Mouse (Mus musculus): ENCODE measurements around the gene Elane. TPM values are rescaled to one million over a fixed set of nuclear protein-coding genes. Genes with fewer than 3 reads are reported as not detected.

The Elane gene
- polyA plus RNA-seq, 1 experiment from 2014 or later, result 0.64 TPM

DNA sequence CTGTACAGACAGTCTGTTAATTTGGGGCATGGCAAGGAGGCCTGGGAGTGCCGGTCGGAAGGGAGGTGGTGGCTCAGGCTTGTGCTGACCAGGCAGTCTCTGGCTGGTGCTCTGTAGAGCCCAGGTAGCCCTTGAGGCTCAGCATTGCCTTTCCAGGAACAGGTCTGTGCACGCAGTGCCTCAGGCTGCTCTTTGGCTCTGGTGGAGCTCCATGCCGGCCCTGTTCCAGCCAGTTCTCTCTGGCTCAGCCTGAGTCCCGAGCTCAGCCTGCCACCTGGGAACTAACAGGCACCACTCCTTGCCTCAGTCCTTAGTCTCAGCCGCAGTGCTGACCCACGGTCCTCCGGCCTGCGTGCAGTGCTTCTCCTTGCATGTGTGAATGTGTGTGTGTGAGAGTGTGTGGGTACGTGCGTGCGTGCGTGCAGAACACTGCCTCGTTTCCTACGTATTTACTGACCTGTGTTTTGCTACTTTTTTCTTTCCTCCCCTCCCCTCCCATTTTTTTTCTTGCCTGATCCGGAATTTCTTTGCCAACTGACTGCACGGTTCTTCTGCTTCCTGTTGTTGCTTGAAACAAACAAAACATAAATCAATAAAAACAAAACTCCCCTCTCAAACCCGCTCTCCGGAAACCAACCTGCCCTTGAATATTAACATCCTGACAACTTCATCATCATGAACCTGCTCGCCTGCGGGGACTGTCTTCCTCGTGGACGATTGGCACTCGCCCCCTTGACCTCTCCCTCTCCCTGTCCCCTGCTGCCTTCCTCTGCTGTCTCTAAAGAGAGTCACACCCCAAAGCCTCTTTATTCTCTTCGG, 24.6 kb upstream of the Elane start:
- Histone ChIP-seq H3K36me3 (ENCODE audit: control insufficient read depth, insufficient read depth, low read length) (peaks cover 98% of the 10 kb centered on the region), H3K9me3 (ENCODE audit: control insufficient read depth, low read length) (no peaks in the 10 kb centered on the region), H3K4me3 (ENCODE audit: low read depth, low read length) (no peak overlapping the region), H3K27ac (replicated peaks; ENCODE audit: low read depth, low read length) (no peak overlapping the region), H3K27me3 (replicated peaks; ENCODE audit: control insufficient read depth, insufficient read depth, low read length) (no peaks in the 10 kb centered on the region), H3K4me1 (ENCODE audit: control insufficient read depth, insufficient read depth, low read length) (peaks cover 24% of the 10 kb centered on the region), H3K9ac (ENCODE audit: low read depth, low read length) (no peak overlapping the region), H3K4me2 (ENCODE audit: low read depth, low read length) (no peak overlapping the region)
- no peak for DNase-seq (ENCODE audit: low spot score)
- no peak for ATAC-seq (ENCODE audit: low read depth)
- 72% methylated on average over 25 of the region's 25 CpGs for WGBS

DNA sequence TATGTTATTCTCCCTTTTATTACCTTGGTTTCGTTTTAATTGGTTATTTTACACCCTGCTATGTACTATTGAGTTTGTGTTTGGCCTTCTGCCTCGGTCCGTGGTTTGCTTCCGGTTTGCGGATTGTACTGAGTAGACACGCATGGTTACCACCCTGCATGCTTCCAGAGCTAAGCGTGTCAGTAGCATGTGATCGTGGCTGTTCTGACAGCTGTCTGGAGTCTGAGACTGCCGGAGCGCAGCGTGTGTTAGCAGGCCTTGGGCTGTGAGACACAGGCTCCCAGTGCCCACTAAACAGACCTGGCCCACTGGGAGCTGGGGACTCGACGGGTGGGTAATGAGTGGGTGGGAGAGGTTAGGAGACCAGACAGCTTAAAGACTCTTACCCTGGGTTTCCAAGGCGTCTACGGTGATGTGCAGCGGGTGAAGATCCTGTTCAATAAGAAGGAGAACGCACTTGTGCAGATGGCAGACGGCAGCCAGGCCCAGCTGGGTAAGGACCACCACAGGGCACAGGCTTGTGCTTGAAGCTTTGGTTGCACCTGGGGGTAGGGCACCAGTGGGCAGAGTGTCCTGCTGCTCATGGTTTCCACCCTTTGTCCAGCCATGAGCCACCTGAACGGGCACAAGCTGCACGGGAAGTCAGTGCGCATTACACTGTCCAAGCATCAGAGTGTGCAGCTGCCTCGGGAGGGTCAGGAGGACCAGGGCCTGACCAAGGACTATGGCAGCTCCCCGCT, 23.8 kb upstream of the Elane start:
- no peaks in the 10 kb centered on the region for H3K27me3 ChIP-seq (replicated peaks; ENCODE audit: control insufficient read depth, insufficient read depth, low read length)
- H3K4me3 ChIP-seq (ENCODE audit: low read depth, low read length), result no peak overlapping the region
- WGBS, result 81% methylated on average over 23 of the region's 23 CpGs
- H3K4me2 ChIP-seq (ENCODE audit: low read depth, low read length), result no peak overlapping the region
- peaks cover 98% of the 10 kb centered on the region for H3K36me3 ChIP-seq (ENCODE audit: control insufficient read depth, insufficient read depth, low read length)
- H3K27ac ChIP-seq (replicated peaks; ENCODE audit: low read depth, low read length), result no peak overlapping the region
- no peak for ATAC-seq (ENCODE audit: low read depth)
- no peak overlapping the region for H3K9ac ChIP-seq (ENCODE audit: low read depth, low read length)
- peaks cover 16% of the 10 kb centered on the region for H3K4me1 ChIP-seq (ENCODE audit: control insufficient read depth, insufficient read depth, low read length)
- no peaks in the 10 kb centered on the region for H3K9me3 ChIP-seq (ENCODE audit: control insufficient read depth, low read length)
- DNase-seq (ENCODE audit: low spot score), result no peak

DNA sequence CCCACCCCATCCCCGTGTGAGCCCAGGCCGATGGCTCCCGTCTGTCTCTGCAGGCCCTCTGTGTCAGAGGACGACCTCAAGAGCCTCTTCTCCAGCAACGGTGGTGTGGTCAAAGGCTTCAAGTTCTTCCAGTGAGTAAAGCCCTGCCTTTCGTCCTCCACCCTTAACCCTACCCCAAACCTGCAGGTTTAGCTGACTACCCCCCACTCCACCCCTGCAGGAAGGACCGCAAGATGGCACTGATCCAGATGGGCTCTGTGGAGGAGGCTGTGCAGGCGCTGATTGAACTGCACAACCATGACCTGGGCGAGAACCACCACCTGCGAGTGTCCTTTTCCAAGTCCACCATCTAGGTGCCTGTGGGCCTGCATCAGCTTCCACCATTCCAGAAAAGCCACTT, 23.1 kb upstream of the Elane start:
- Histone ChIP-seq H3K4me1 (ENCODE audit: control insufficient read depth, insufficient read depth, low read length) (peaks cover 9% of the 10 kb centered on the region), H3K27ac (replicated peaks; ENCODE audit: low read depth, low read length) (no peak overlapping the region), H3K9ac (ENCODE audit: low read depth, low read length) (no peak overlapping the region), H3K9me3 (ENCODE audit: control insufficient read depth, low read length) (no peaks in the 10 kb centered on the region), H3K27me3 (replicated peaks; ENCODE audit: control insufficient read depth, insufficient read depth, low read length) (no peaks in the 10 kb centered on the region), H3K4me2 (ENCODE audit: low read depth, low read length) (no peak overlapping the region), H3K4me3 (ENCODE audit: low read depth, low read length) (no peak overlapping the region), H3K36me3 (ENCODE audit: control insufficient read depth, insufficient read depth, low read length) (peaks cover 94% of the 10 kb centered on the region)
- no peak for DNase-seq (ENCODE audit: low spot score)
- WGBS, result 68% methylated on average over 10 of the region's 10 CpGs
- ATAC-seq (ENCODE audit: low read depth), result no peak

DNA sequence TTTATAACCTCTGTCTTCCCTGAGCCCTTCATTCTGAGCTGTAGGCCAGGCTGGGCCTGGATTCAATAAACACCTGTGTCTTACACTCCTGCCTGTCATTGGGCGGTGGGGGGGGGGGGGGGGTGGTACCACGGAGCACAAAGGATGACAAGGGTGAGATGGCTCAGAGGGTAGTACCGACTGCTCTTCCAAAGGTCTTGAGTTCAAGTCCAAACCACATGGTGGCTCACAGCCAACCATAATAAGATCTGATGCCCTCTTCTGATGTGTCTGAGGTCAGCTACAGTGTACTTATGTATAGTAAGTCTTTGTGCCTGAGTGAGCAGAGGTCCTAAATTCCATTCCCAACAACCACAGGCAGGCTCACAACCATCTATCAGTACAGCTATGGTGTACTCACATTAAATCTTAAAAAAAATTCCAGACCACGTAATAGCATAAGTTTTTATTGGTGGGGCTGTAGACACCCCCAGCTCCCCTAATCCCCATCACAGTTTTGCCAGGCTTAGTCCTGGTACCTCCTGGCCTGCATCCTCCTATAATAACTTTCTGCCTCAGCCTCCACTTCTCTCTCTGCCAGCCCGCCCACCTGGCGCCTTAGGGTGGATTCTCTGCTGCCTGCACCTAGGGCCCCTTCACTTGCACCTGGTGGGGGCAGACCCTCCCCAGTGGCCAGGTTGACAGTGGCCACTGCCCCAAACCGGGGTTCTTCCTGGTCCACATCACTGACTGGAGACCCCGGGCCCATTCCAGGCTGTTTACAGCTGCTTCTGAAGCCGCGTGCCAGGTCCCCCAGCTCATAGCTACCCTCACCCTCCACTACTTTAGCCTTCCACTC, 21.5 kb upstream of the Elane start:
- Histone ChIP-seq H3K27me3 (replicated peaks; ENCODE audit: control insufficient read depth, insufficient read depth, low read length) (no peaks in the 10 kb centered on the region), H3K27ac (replicated peaks; ENCODE audit: low read depth, low read length) (no peak overlapping the region; the same call in 1 of the 2 replicates), H3K9me3 (ENCODE audit: control insufficient read depth, low read length) (no peaks in the 10 kb centered on the region), H3K4me3 (ENCODE audit: low read depth, low read length) (no peak overlapping the region), H3K4me1 (ENCODE audit: control insufficient read depth, insufficient read depth, low read length) (no peaks in the 10 kb centered on the region), H3K9ac (ENCODE audit: low read depth, low read length) (no peak overlapping the region), H3K4me2 (ENCODE audit: low read depth, low read length) (no peak overlapping the region), H3K36me3 (ENCODE audit: control insufficient read depth, insufficient read depth, low read length) (peaks cover 78% of the 10 kb centered on the region)
- DNase-seq (ENCODE audit: low spot score), result no peak
- 41% methylated on average over 10 of the region's 10 CpGs for WGBS
- peak; percentile 10; the same call in 1 of the 2 replicates for ATAC-seq (ENCODE audit: low read depth)

DNA sequence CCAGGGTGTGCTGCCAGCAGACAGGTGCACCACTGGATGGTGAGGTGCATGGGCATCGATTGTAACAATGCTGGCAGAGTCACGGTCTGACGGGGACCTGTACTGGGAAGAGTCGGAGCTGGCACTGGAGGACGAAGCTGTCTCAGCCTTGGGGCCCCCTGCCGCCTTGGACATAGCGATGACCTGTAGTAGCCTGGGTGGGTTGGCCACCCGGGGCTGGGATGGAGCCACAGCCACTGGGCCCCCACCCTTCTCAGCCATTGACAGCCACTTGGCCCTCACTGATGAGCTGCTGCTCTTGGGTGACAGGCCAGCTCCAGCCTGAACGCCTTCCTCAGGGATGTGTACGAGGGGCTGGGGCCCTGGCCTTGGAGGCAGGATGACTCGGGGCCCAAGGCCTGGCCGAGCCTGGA, 20.9 kb upstream of the Elane start:
- Histone ChIP-seq H3K4me2 (ENCODE audit: low read depth, low read length) (no peak overlapping the region), H3K27ac (replicated peaks; ENCODE audit: low read depth, low read length) (no peak overlapping the region), H3K27me3 (replicated peaks; ENCODE audit: control insufficient read depth, insufficient read depth, low read length) (no peaks in the 10 kb centered on the region), H3K4me3 (ENCODE audit: low read depth, low read length) (no peak overlapping the region), H3K36me3 (ENCODE audit: control insufficient read depth, insufficient read depth, low read length) (peaks cover 75% of the 10 kb centered on the region), H3K9ac (ENCODE audit: low read depth, low read length) (no peak overlapping the region), H3K9me3 (ENCODE audit: control insufficient read depth, low read length) (no peaks in the 10 kb centered on the region), H3K4me1 (ENCODE audit: control insufficient read depth, insufficient read depth, low read length) (no peaks in the 10 kb centered on the region)
- ATAC-seq (ENCODE audit: low read depth), result peak; percentile 10; the same call in 1 of the 2 replicates
- no peak for DNase-seq (ENCODE audit: low spot score)
- 66% methylated on average over 10 of the region's 12 CpGs for WGBS

DNA sequence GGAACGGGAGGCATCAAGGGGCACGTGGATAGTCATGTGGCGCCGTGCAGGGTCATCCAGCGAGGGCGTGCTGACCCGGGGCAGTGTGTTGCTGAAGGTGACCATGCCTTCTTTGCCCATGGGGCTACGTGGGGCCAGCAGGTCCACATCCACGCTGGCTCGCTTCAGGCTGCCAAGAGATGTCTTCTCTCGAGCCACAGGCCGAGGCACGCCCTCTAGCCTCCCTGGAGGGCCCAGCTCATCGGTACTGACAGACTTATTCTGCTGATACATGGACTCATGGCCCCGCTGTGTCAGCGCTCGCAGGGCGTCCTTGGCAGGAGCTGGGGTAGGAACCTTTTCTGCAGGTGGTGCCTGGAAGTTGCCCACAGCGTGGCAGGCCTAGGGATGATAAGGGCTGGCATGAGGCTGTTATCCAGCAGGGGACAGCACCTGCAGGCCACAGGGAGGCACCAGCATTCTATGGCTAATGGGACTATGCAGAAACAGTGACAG, 20.2 kb upstream of the Elane start:
- no peaks in the 10 kb centered on the region for H3K27me3 ChIP-seq (replicated peaks; ENCODE audit: control insufficient read depth, insufficient read depth, low read length)
- no peak overlapping the region for H3K4me3 ChIP-seq (ENCODE audit: low read depth, low read length)
- no peaks in the 10 kb centered on the region for H3K4me1 ChIP-seq (ENCODE audit: control insufficient read depth, insufficient read depth, low read length)
- no peak overlapping the region for H3K9ac ChIP-seq (ENCODE audit: low read depth, low read length)
- no peaks in the 10 kb centered on the region for H3K9me3 ChIP-seq (ENCODE audit: control insufficient read depth, low read length)
- no peak overlapping the region for H3K27ac ChIP-seq (replicated peaks; ENCODE audit: low read depth, low read length)
- DNase-seq (ENCODE audit: low spot score), result no peak
- 68% methylated on average over 19 of the region's 19 CpGs for WGBS
- no peak for ATAC-seq (ENCODE audit: low read depth)
- H3K4me2 ChIP-seq (ENCODE audit: low read depth, low read length), result no peak overlapping the region
- H3K36me3 ChIP-seq (ENCODE audit: control insufficient read depth, insufficient read depth, low read length), result peaks cover 74% of the 10 kb centered on the region

DNA sequence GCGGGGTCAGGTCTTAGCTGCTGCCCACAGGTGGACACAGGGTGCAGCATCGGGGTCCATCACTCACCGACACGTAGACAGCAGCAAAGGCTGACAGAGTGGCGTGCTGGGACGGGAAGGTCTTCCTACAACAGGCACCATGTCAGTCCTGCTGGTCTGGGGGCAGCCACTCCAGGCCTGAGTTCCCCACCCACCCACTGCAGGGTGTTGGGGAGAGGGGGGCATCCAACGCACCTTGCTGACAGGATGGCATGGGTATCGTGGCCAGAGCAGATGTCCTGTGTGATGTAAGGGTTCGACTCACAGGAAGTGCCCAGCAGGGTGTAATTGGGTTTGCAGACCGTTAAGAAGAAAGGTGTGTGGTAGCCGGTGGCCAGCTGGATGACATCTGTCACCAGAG, 19.4 kb upstream of the Elane start:
- peaks cover 74% of the 10 kb centered on the region for H3K36me3 ChIP-seq (ENCODE audit: control insufficient read depth, insufficient read depth, low read length)
- ATAC-seq (ENCODE audit: low read depth) (no peak), DNase-seq (ENCODE audit: low spot score) (no peak)
- no peaks in the 10 kb centered on the region for H3K4me1 ChIP-seq (ENCODE audit: control insufficient read depth, insufficient read depth, low read length)
- no peaks in the 10 kb centered on the region for H3K27me3 ChIP-seq (replicated peaks; ENCODE audit: control insufficient read depth, insufficient read depth, low read length)
- no peak overlapping the region for H3K4me2 ChIP-seq (ENCODE audit: low read depth, low read length)
- no peak overlapping the region for H3K9ac ChIP-seq (ENCODE audit: low read depth, low read length)
- H3K4me3 ChIP-seq (ENCODE audit: low read depth, low read length), result no peak overlapping the region
- WGBS, result 74% methylated on average over 11 of the region's 11 CpGs
- no peak overlapping the region for H3K27ac ChIP-seq (replicated peaks; ENCODE audit: low read depth, low read length)
- H3K9me3 ChIP-seq (ENCODE audit: control insufficient read depth, low read length), result no peaks in the 10 kb centered on the region

DNA sequence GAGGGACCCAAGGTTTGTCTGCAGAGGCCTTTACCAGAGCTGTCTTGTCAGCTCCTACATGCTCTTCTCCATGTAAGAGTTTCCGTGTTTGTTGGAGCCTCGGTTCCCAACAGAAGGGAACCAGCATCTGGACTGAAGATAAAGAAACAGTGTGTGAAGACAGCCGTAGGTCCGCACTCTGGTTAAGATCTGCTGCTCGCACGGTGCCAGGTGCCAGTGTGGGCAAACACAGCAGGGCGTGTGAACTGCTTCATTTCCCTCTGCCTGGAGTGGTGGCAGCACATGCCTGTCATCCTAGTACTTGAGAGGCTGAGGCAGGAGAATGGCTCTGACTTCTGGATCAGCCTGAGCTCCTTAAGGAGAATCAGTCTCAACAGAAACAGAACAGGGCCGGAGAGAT, 14.2 kb upstream of the Elane start:
- Histone ChIP-seq H3K4me2 (ENCODE audit: low read depth, low read length) (no peak overlapping the region), H3K27ac (replicated peaks; ENCODE audit: low read depth, low read length) (no peak overlapping the region)

More for the DNA sequence above, 14.2 kb upstream of the Elane start:
- 94% methylated on average over 8 of the region's 8 CpGs for WGBS
- DNase-seq (ENCODE audit: low spot score), result no peak
- Histone ChIP-seq H3K36me3 (ENCODE audit: control insufficient read depth, insufficient read depth, low read length) (peaks cover 27% of the 10 kb centered on the region; the same call in 1 of the 2 replicates), H3K9me3 (ENCODE audit: control insufficient read depth, low read length) (no peaks in the 10 kb centered on the region), H3K4me3 (ENCODE audit: low read depth, low read length) (no peak overlapping the region), H3K9ac (ENCODE audit: low read depth, low read length) (no peak overlapping the region), H3K27me3 (replicated peaks; ENCODE audit: control insufficient read depth, insufficient read depth, low read length) (no peaks in the 10 kb centered on the region), H3K4me1 (ENCODE audit: control insufficient read depth, insufficient read depth, low read length) (peaks cover 14% of the 10 kb centered on the region; the same call in 1 of the 2 replicates)
- no peak for ATAC-seq (ENCODE audit: low read depth)

All from embryonic facial prominence, embryonic 14.5 days (tissue).